Mouse (Mus musculus) liver, postnatal 0 days (tissue): ENCODE measurements at regions not wholly inside any gene's neighbourhood (a gene's known extent, or its start where the extent isn't known, plus 50 kb on each side); places are given as distances from the start of the nearest gene placed in this dataset.

Source experiments
- ATAC-seq: fragments of 200-750 bp; cut with Nextera tagmentation; 2 replicates; pipeline ENCODE4 v1.8.0; 2017; ENCODE audit warnings: mild to moderate bottlenecking, moderate library complexity
- DNase-seq: peaks from one replicate; pipeline ENCODE4 v3.0.0-alpha.2; 2016
- H3K27ac ChIP-seq: fragments of 300-500 bp; sonication (generic); 2 replicates; pipeline ENCODE4 v1.5.1; 2014; ENCODE audit warnings: antibody characterized with exemption, moderate library complexity, mild to moderate bottlenecking, low read depth
- H3K27me3 ChIP-seq: fragments of 300-500 bp; sonication (generic); 2 replicates; pipeline ENCODE4 v1.6.1; 2014; ENCODE audit warnings: low read length, control low read depth, mixed read lengths; ENCODE audit not compliant: insufficient read depth
- H3K36me3 ChIP-seq: fragments of 300-500 bp; sonication (generic); replicated peaks from 2 replicates; pipeline ENCODE4 v1.6.1; 2014; ENCODE audit warnings: mild to moderate bottlenecking, control low read depth, low read length, moderate library complexity, mixed read lengths; ENCODE audit not compliant: insufficient read depth
- H3K4me1 ChIP-seq: fragments of 300-500 bp; sonication (generic); 2 replicates; pipeline ENCODE4 v1.6.1; 2014; ENCODE audit warnings: antibody characterized with exemption, mild to moderate bottlenecking, control low read depth; ENCODE audit not compliant: insufficient read depth
- H3K4me2 ChIP-seq: fragments of 300-500 bp; sonication (generic); 2 replicates; pipeline ENCODE4 v1.6.1; 2014; ENCODE audit warnings: low read depth, mild to moderate bottlenecking, low read length, moderate library complexity, mixed read lengths
- H3K4me3 ChIP-seq: fragments of 300-500 bp; sonication (generic); 2 replicates; pipeline ENCODE4 v1.5.1; 2014; ENCODE audit warnings: low read depth, low read length
- H3K9ac ChIP-seq: fragments of 300-500 bp; sonication (generic); replicated peaks from 2 replicates; pipeline ENCODE4 v1.6.1; 2014; ENCODE audit warnings: mild to moderate bottlenecking, moderate library complexity
- H3K9me3 ChIP-seq: fragments of 300-500 bp; sonication (generic); 2 replicates; pipeline ENCODE4 v1.6.1; 2016; ENCODE audit warnings: mild to moderate bottlenecking, control low read depth, low read length, mixed read lengths
- CTCF ChIP-seq: sonication (generic); IDR thresholded peaks from 2 replicates; pipeline ENCODE4 v1.5.1; 2016; ENCODE audit warnings: antibody characterized with exemption, low read depth
- EP300 ChIP-seq: IDR thresholded peaks from 2 replicates; pipeline ENCODE4 v1.6.1; 2016; ENCODE audit warnings: antibody characterized with exemption, low read depth, mild to moderate bottlenecking
- WGBS: fragments of 180-500 bp; shearing (Covaris S2); extraction: QIAGEN DNeasy Blood & Tissue Kit; methylation state at CpG from one replicate; pipeline ENCODE4 v1.1.7; 2014; ENCODE audit not compliant: insufficient replicate concordance; 5-methylcytosine and 5-hydroxymethylcytosine counted together

DNA sequence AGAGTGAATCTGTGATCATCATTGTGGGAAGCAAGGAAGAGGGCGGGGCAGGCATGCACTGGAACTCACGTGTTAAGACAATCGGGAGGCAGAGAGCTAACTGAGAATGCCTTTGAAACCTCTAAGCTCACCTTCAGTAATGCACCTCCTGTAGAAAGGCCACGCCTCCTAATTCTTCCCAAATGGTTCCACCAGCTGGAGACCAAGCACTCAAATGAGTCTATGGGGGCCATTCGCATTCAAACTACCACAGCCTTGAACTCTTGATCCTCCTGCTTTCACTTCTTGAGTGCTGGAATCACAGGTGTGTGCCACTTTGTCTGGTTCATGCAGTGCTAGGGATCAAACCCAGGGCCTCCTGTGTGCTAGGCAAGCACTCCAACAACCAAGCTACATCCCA lies 68.5 kb upstream of the Tnrc6c start:
- Histone ChIP-seq H3K4me3 (no peak overlapping the region), H3K9ac (no peak overlapping the region), H3K4me2 (no peak overlapping the region), H3K27ac (no peak overlapping the region), H3K4me1 (no peaks in the 10 kb centered on the region), H3K36me3 (no peaks in the 10 kb centered on the region), H3K9me3 (no peaks in the 10 kb centered on the region; the same call in 1 of the 2 replicates), H3K27me3 (no peaks in the 10 kb centered on the region)
- DNase-seq: no peak
- 90% methylated on average over 5 of the region's 5 CpGs for WGBS
- ATAC-seq: no peak
- TF ChIP-seq EP300 (no peak), CTCF (no peak)

DNA sequence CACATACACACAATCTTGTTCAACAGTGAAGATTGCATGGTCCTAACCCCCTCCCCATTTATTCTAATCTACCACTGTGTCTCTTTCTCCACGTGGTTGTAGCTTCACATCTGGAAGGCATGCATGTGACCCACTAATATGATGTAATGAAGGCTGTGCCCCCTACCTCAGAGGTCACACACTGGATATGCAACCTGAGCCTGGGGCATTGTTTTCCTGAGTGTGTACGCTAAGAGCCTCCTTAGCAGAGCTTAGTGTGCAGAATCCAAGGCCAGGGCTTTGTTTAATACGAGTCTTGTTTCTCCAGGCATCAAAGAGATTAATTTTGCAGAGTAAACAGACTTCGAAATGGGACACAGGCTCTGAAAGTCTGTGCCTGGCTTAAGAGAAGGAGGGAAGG lies 68.0 kb upstream of the Tnrc6c start:
- Histone ChIP-seq H3K4me3 (no peak overlapping the region), H3K4me1 (no peaks in the 10 kb centered on the region), H3K27ac (no peak overlapping the region), H3K9ac (no peak overlapping the region), H3K36me3 (no peaks in the 10 kb centered on the region), H3K4me2 (no peak overlapping the region), H3K9me3 (no peaks in the 10 kb centered on the region; the same call in 1 of the 2 replicates), H3K27me3 (no peaks in the 10 kb centered on the region)
- no peak for ATAC-seq
- DNase-seq: no peak
- TF ChIP-seq CTCF: no peak
- WGBS: 54% methylated on average over 4 of the region's 4 CpGs

DNA sequence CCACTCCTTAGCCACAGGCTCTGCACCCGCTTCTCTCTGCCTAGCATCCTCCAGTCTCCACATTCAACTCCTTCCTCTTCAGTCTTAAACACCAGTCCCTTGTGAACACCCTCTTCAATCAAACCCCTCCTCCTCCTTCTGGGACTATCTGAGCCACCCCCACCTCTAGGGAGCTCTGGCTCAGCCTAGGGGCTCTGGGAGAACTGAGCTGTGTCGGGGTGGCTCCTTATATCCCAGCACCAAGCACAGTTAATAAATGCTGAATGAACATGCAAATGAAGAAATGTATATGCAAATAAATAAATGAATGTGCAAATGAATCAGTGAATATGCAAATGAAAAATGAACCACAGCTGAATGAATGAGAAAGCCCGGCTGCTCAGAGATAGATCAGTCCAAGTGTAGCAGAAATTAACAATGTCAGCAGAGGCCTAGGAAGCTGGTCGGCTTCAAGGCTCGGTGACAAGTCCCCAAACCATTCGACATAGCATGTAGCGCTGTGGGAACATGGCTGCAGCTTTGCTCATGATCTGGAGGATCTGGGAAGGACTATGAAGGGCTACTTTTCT lies 67.1 kb upstream of the Tnrc6c start:
- no peak for TF ChIP-seq EP300
- TF ChIP-seq CTCF: no peak
- H3K9me3 ChIP-seq: no peaks in the 10 kb centered on the region; the same call in 1 of the 2 replicates
- no peak for ATAC-seq
- H3K4me1 ChIP-seq: no peaks in the 10 kb centered on the region
- H3K9ac ChIP-seq: no peak overlapping the region
- no peak overlapping the region for H3K4me3 ChIP-seq
- WGBS: 84% methylated on average over 7 of the region's 7 CpGs
- no peaks in the 10 kb centered on the region for H3K27me3 ChIP-seq
- no peaks in the 10 kb centered on the region for H3K36me3 ChIP-seq
- no peak for DNase-seq
- H3K27ac ChIP-seq: no peak overlapping the region
- no peak overlapping the region for H3K4me2 ChIP-seq

DNA sequence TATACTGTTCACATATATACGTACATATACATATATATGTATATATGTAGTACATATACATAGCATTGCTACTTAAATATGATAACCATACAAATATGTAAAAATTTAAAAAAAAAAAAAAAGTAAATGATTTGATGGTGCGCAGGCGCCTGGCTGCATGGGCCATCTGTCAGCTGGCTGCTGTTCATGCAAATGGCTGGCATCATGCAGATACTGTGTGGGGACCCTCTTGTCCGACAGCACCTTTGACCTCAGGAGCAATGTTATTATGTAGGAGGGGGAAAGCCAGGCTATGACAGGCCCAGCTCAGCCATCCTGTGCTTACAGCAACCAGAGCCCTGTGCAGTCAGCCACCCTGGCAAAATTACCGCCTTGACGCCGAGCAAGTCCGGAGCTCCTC lies 65.1 kb upstream of the Tnrc6c start:
- no peak for TF ChIP-seq CTCF
- no peak for TF ChIP-seq EP300
- 90% methylated on average over 8 of the region's 8 CpGs for WGBS
- Histone ChIP-seq H3K36me3 (no peaks in the 10 kb centered on the region), H3K27me3 (no peaks in the 10 kb centered on the region), H3K9me3 (no peaks in the 10 kb centered on the region; the same call in 1 of the 2 replicates), H3K4me3 (no peak overlapping the region), H3K4me2 (no peak overlapping the region), H3K4me1 (no peaks in the 10 kb centered on the region), H3K9ac (no peak overlapping the region), H3K27ac (no peak overlapping the region)
- ATAC-seq: no peak
- DNase-seq: no peak

DNA sequence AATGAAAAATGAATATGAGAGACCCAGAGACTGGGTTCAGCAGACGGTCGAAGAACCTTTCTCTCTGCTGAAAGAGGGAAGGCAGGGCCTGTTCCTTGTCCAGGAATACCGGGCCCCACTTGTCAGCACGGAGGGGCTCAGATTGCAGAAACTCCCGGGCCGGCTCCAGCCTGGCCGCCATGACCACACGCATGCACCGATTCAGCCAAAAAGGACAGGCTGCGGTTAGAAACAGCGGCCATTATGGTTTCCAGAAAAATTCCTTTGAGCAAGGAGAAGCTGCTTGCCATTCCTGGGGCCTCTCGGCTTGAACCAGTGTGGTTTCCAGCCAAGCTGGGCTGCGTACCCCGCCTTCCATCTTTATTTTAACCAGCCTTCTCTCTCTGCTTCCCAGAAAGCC lies 64.7 kb upstream of the Tnrc6c start:
- ATAC-seq: no peak
- no peak overlapping the region for H3K4me2 ChIP-seq
- no peak overlapping the region for H3K4me3 ChIP-seq
- WGBS: 84% methylated on average over 14 of the region's 14 CpGs
- H3K4me1 ChIP-seq: no peaks in the 10 kb centered on the region
- H3K27me3 ChIP-seq: no peaks in the 10 kb centered on the region
- H3K9me3 ChIP-seq: no peaks in the 10 kb centered on the region; the same call in 1 of the 2 replicates
- H3K27ac ChIP-seq: no peak overlapping the region
- H3K36me3 ChIP-seq: no peaks in the 10 kb centered on the region
- no peak for TF ChIP-seq CTCF
- TF ChIP-seq EP300: no peak
- no peak for DNase-seq
- H3K9ac ChIP-seq: no peak overlapping the region

DNA sequence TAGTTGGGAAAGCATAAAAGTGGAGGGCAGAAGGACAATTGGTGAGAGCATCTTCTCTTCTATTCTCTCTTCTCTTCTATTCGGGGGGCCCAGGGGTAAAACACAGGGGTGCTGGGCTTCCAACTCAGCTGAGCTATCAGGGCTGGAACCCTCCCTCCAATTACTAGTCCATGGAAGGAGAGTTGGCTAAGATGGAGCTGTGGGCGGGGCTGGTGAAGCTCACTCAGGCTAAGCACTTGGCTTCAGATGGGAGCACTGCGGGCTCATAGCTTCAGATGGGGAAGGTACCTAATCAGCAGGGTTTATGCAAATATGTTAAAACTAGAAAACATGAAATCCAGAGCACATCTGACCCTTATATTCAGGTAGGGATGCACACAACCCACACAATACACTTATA lies 61.5 kb upstream of the Tnrc6c start:
- Histone ChIP-seq H3K27me3 (peaks cover under 1% of the 10 kb centered on the region; the same call in 1 of the 2 replicates), H3K9ac (no peak overlapping the region), H3K4me1 (no peaks in the 10 kb centered on the region), H3K36me3 (no peaks in the 10 kb centered on the region), H3K27ac (no peak overlapping the region), H3K4me2 (no peak overlapping the region), H3K9me3 (no peaks in the 10 kb centered on the region), H3K4me3 (no peak overlapping the region)
- 46% methylated on average over 3 of the region's 3 CpGs for WGBS
- no peak for TF ChIP-seq CTCF
- TF ChIP-seq EP300: no peak
- DNase-seq: no peak
- ATAC-seq: no peak

DNA sequence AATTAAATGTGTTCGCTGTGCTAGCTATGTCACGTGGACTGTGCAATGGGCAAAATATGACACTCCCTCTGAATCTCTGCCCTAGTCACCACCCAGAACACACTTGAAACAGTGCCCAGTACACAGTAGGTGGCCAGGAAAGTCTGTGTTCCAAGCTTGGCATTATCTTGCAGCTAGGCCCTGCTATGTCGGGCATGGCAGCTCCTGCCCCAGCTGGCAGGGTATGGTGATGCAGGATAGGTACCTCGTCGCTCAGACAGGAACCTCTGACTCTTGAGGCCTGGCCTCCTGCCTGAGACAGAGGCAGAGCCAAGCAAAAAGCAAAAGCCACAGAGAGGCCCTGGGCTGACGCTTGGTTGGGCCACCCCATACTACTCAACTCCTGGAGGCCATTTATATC lies 57.9 kb upstream of the Tnrc6c start:
- Histone ChIP-seq H3K9ac (no peak overlapping the region), H3K36me3 (no peaks in the 10 kb centered on the region), H3K4me1 (peaks cover 9% of the 10 kb centered on the region), H3K9me3 (no peaks in the 10 kb centered on the region), H3K4me2 (no peak overlapping the region), H3K27ac (no peak overlapping the region), H3K27me3 (peaks cover 32% of the 10 kb centered on the region), H3K4me3 (no peak overlapping the region)
- DNase-seq (no peak), ATAC-seq (no peak)
- WGBS: 64% methylated on average over 6 of the region's 6 CpGs
- TF ChIP-seq CTCF (no peak), EP300 (no peak)
